Mouse (Mus musculus) liver, postnatal 0 days (tissue): ENCODE measurements around the gene Dstyk. TPM values are rescaled to one million over a fixed set of nuclear protein-coding genes. Genes with fewer than 3 reads are reported as not detected.

Experiments used
- ATAC-seq: fragments of 200-750 bp; cut with Nextera tagmentation; 2 replicates; pipeline ENCODE4 v1.8.0; 2017; ENCODE audit warnings: mild to moderate bottlenecking, moderate library complexity
- DNase-seq: peaks from one replicate; pipeline ENCODE4 v3.0.0-alpha.2; 2016
- H3K27ac ChIP-seq: fragments of 300-500 bp; sonication (generic); 2 replicates; pipeline ENCODE4 v1.5.1; 2014; ENCODE audit warnings: antibody characterized with exemption, moderate library complexity, mild to moderate bottlenecking, low read depth
- H3K27me3 ChIP-seq: fragments of 300-500 bp; sonication (generic); 2 replicates; pipeline ENCODE4 v1.6.1; 2014; ENCODE audit warnings: low read length, control low read depth, mixed read lengths; ENCODE audit not compliant: insufficient read depth
- H3K36me3 ChIP-seq: fragments of 300-500 bp; sonication (generic); replicated peaks from 2 replicates; pipeline ENCODE4 v1.6.1; 2014; ENCODE audit warnings: mild to moderate bottlenecking, control low read depth, low read length, moderate library complexity, mixed read lengths; ENCODE audit not compliant: insufficient read depth
- H3K4me1 ChIP-seq: fragments of 300-500 bp; sonication (generic); 2 replicates; pipeline ENCODE4 v1.6.1; 2014; ENCODE audit warnings: antibody characterized with exemption, mild to moderate bottlenecking, control low read depth; ENCODE audit not compliant: insufficient read depth
- H3K4me2 ChIP-seq: fragments of 300-500 bp; sonication (generic); 2 replicates; pipeline ENCODE4 v1.6.1; 2014; ENCODE audit warnings: low read depth, mild to moderate bottlenecking, low read length, moderate library complexity, mixed read lengths
- H3K4me3 ChIP-seq: fragments of 300-500 bp; sonication (generic); 2 replicates; pipeline ENCODE4 v1.5.1; 2014; ENCODE audit warnings: low read depth, low read length
- H3K9ac ChIP-seq: fragments of 300-500 bp; sonication (generic); replicated peaks from 2 replicates; pipeline ENCODE4 v1.6.1; 2014; ENCODE audit warnings: mild to moderate bottlenecking, moderate library complexity
- H3K9me3 ChIP-seq: fragments of 300-500 bp; sonication (generic); 2 replicates; pipeline ENCODE4 v1.6.1; 2016; ENCODE audit warnings: mild to moderate bottlenecking, control low read depth, low read length, mixed read lengths
- CTCF ChIP-seq: sonication (generic); IDR thresholded peaks from 2 replicates; pipeline ENCODE4 v1.5.1; 2016; ENCODE audit warnings: antibody characterized with exemption, low read depth
- EP300 ChIP-seq: IDR thresholded peaks from 2 replicates; pipeline ENCODE4 v1.6.1; 2016; ENCODE audit warnings: antibody characterized with exemption, low read depth, mild to moderate bottlenecking
- WGBS: fragments of 180-500 bp; shearing (Covaris S2); extraction: QIAGEN DNeasy Blood & Tissue Kit; methylation state at CpG from one replicate; pipeline ENCODE4 v1.1.7; 2014; ENCODE audit not compliant: insufficient replicate concordance; 5-methylcytosine and 5-hydroxymethylcytosine counted together
- polyA plus RNA-seq: library from polyadenylated mRNA; unstranded; fragments of >200 nt; fragmentation: Nextera tagmentation; extraction: Ambion mirVana; gene quantifications from 2 replicates; pipeline ENCODE4 v1.2.1, GENCODE M21; 2015

Dstyk gene
- polyA plus RNA-seq, 1 experiment from 2014 or later: 2.9 TPM

DNA sequence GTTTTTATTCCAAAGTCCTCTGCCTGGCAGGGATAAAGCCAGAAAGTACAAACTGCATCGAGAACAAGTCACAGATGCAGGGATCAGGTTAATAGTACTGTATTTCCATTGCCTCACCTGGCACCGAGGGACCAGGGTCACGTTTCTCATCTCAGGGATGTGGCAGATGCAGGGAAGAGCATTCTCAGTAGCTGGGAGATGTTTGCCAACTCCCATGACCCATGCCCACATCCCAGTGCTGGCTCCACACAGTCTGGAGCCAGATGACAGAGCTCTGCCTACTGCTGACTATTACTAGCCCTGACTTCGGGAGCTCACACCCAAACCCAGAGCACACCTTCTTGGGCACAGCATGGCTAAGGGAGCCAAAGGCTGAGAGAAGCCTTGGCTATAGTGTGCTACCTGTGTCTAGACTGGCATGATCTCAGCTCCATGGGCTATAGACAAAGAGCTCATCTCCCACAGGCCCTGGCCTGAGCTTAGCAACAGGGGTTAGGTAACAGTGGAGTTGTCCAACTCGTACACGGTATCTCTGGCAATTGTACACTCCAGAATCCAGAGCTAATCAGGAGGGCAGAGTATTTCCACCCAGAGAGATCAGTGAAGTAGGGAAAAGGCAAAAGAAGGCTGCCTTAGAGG lies 44.3 kb upstream of the Dstyk start:
- ATAC-seq: no peak
- H3K27ac ChIP-seq: peak overlapping the region; percentile 95
- H3K4me2 ChIP-seq: peak overlapping the region; percentile 63
- no peak for DNase-seq
- H3K9ac ChIP-seq: peak overlapping the region; percentile 60
- no peaks in the 10 kb centered on the region for H3K9me3 ChIP-seq
- H3K4me3 ChIP-seq: no peak overlapping the region
- 0 out of 2 replicates have a peak, but pooled peaks cover 14% of the 10 kb centered on the region for H3K36me3 ChIP-seq
- WGBS: 69% methylated on average over 6 of the region's 6 CpGs
- TF ChIP-seq EP300 (no peak), CTCF (no peak)
- no peaks in the 10 kb centered on the region for H3K27me3 ChIP-seq
- peaks cover 75% of the 10 kb centered on the region for H3K4me1 ChIP-seq

DNA sequence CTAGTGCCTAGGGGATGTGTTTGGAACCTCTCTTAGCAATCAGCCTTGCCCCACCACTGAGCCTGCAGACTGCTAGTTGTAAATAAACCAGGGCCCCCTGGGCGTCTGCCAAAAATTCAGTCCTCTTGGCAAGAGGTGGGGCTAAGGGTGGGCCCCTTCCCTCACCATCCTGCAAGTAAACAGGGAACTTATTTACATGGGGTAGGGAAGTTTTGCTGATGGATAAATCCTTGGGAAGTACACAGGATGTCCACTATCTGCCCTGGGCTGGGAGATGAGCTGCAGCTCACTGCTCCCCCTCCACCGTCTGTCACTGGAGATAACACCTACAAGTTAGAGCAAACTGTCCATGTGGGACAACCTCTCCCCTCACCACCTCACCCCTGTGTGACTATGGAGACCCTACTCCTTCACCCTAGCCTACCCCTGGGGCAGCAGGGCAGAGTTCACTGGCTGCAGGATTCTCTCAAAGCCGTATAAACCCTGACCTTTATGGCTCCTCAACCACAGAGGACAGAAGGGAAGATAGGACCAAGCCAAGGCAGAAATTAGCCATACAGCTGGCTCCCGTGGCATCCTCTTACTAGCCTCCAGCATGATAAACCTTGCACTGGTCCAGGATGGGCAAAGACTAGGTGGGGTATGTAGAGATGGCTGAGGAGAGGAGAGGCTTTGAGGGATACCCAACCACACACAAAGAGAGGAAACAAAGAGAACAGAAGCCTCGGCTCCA lies 43.0 kb upstream of the Dstyk start:
- peak; percentile 82 for DNase-seq
- H3K27ac ChIP-seq: peak overlapping the region; percentile 95
- WGBS: 20% methylated on average over 5 of the region's 5 CpGs
- H3K9ac ChIP-seq: peak overlapping the region; percentile 60
- H3K4me3 ChIP-seq: 0 out of 2 replicates have a peak overlapping the region, but pooled peaks have one; percentile 2
- peak; percentile 83 for ATAC-seq
- no peaks in the 10 kb centered on the region for H3K27me3 ChIP-seq
- TF ChIP-seq EP300 (peak; percentile 93), CTCF (no peak)
- H3K36me3 ChIP-seq: 0 out of 2 replicates have a peak, but pooled peaks cover 14% of the 10 kb centered on the region
- no peaks in the 10 kb centered on the region for H3K9me3 ChIP-seq
- peak overlapping the region; percentile 63 for H3K4me2 ChIP-seq
- H3K4me1 ChIP-seq: peaks cover 75% of the 10 kb centered on the region

DNA sequence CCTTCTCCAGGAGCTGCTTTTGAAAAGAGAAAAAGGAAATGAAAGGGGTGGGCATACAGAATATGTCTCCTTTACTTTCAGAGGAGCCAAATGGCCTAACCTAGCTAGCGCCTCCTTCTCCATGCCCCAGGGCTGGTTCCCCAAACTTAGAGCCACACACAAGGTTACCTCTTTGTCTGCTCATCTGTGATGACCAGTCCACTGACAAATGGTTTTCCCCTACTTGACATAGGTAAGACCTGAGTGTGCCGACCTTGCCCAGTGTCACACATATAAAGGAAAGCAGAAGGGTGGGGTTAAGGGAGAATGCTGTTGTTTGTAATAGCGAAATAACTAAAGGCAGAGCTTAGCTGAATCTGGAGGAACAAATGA lies 42.5 kb upstream of the Dstyk start:
- peak overlapping the region; percentile 63 for H3K4me2 ChIP-seq
- peaks cover 75% of the 10 kb centered on the region for H3K4me1 ChIP-seq
- peak overlapping the region; percentile 60 for H3K9ac ChIP-seq
- 56% methylated on average over 3 of the region's 3 CpGs for WGBS
- H3K36me3 ChIP-seq: 0 out of 2 replicates have a peak, but pooled peaks cover 14% of the 10 kb centered on the region
- no peak for ATAC-seq
- H3K27me3 ChIP-seq: no peaks in the 10 kb centered on the region
- H3K9me3 ChIP-seq: no peaks in the 10 kb centered on the region
- TF ChIP-seq CTCF: no peak
- TF ChIP-seq EP300: no peak
- H3K4me3 ChIP-seq: peak overlapping the region; percentile 14; the same call in 1 of the 2 replicates
- no peak for DNase-seq
- H3K27ac ChIP-seq: peak overlapping the region; percentile 95

DNA sequence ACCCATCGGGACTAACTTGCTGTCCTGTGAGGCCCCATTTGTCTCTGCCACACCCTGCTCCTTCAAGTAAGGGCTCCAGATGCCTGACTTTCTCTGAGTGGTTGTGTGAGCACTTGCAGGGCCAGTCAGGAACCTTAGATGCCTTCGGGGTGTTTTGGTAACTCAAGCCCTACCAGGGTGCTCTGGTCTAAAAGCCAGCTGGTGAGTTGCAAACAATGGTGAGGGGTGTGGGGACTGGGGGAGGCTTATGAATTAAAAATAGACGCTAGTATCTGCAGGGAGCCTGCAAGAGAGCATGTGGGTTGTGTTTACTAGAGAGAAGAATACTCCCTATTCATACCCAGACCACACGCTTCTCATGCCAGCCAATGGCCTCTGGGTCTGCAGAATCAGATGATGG lies 42.1 kb upstream of the Dstyk start:
- ATAC-seq (0 out of 2 replicates have a peak, but pooled peaks have one; percentile 9), DNase-seq (no peak)
- peak overlapping the region; percentile 63 for H3K4me2 ChIP-seq
- 0 out of 2 replicates have a peak, but pooled peaks cover 13% of the 10 kb centered on the region for H3K36me3 ChIP-seq
- peaks cover 72% of the 10 kb centered on the region for H3K4me1 ChIP-seq
- 51% methylated on average over 4 of the region's 4 CpGs for WGBS
- peak overlapping the region; percentile 14; the same call in 1 of the 2 replicates for H3K4me3 ChIP-seq
- no peaks in the 10 kb centered on the region for H3K27me3 ChIP-seq
- H3K27ac ChIP-seq: peak overlapping the region; percentile 95
- no peaks in the 10 kb centered on the region for H3K9me3 ChIP-seq
- H3K9ac ChIP-seq: peak overlapping the region; percentile 60; the same call in 1 of the 2 replicates
- TF ChIP-seq EP300: no peak
- TF ChIP-seq CTCF: no peak

DNA sequence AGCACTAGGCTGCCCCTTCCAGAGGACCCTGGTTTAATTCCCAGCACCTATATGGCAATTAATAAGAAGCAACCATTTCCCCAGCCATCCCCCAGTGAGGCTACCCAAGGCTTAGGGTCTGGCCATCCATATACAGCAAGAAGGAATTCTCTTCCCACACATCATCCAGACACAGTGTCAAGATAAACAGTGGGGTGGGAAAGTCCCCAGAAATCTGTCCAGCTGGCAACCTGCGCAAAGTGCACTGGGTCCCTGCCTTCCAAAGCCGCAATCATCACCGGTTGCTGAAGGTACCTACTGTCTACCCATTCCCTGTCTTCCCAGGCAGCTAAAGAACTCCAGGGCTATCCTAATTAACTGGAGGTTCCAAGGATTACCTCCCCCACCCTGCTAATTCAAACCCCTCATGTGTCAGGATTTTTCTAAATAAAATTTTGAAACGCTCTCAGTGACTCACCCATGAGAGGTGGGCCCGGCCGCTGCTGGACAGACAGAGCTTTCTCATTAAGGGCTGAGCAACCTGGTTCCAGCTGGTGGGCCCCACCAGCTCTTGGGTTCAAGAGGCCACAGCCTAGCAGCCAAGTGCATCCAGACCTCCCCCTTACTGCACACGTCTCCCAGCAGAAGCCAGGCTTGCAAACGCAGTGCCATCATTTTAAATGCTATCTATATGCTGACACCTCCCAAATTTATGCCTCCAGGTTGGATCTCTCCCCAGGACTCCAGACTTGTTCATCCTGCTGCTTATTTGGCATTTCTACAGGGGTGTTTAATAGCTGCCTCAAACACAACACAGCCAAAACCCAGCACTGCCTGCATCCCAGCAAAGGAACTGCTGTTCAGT lies 40.9 kb upstream of the Dstyk start:
- H3K36me3 ChIP-seq: peaks cover 11% of the 10 kb centered on the region

DNA sequence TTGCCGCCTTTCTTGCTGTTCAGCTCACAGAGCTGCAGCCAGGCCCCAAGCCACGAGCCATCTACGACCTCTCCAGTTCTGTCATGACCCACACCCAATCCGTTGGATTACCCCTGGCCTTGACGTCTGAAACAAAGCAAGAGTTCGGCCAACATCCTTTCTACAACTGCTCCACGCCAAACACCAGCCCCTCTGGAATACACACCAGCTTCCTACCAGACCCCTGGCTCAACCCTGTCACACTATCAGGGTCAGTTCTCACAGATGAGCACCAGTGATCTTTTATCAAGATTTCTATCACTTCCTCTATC lies 40.3 kb upstream of the Dstyk start:
- H3K9ac ChIP-seq: no peak overlapping the region
- H3K4me2 ChIP-seq: peak overlapping the region; percentile 63; the same call in 1 of the 2 replicates
- peaks cover 55% of the 10 kb centered on the region for H3K4me1 ChIP-seq
- H3K36me3 ChIP-seq: peaks cover 11% of the 10 kb centered on the region
- H3K27me3 ChIP-seq: no peaks in the 10 kb centered on the region
- H3K4me3 ChIP-seq: no peak overlapping the region
- 67% methylated on average over 7 of the region's 7 CpGs for WGBS
- no peaks in the 10 kb centered on the region for H3K9me3 ChIP-seq
- DNase-seq (no peak), ATAC-seq (no peak)
- H3K27ac ChIP-seq: peak overlapping the region; percentile 9
- TF ChIP-seq EP300: no peak
- TF ChIP-seq CTCF: no peak

More for the DNA sequence above, 40.9 kb upstream of the Dstyk start:
- H3K9ac ChIP-seq: no peak overlapping the region
- 80% methylated on average over 8 of the region's 8 CpGs for WGBS
- H3K27ac ChIP-seq: peak overlapping the region; percentile 95
- H3K9me3 ChIP-seq: no peaks in the 10 kb centered on the region
- ATAC-seq (no peak), DNase-seq (no peak)
- no peak for TF ChIP-seq EP300
- no peak for TF ChIP-seq CTCF
- no peaks in the 10 kb centered on the region for H3K27me3 ChIP-seq
- peaks cover 61% of the 10 kb centered on the region for H3K4me1 ChIP-seq
- H3K4me2 ChIP-seq: peak overlapping the region; percentile 63
- no peak overlapping the region for H3K4me3 ChIP-seq
